Mouse (Mus musculus) thymus, postnatal 14 days (tissue): ENCODE measurements around the gene Slc41a3.

Experiments
- DNase-seq: peaks from one replicate; pipeline ENCODE4 v3.0.0; 2021

The Slc41a3 gene

GRCm38 (mm10) chr6:90598197-90598596 is 6.3 kb upstream of the Slc41a3 start:
- DNase-seq, result no peak

DNA sequence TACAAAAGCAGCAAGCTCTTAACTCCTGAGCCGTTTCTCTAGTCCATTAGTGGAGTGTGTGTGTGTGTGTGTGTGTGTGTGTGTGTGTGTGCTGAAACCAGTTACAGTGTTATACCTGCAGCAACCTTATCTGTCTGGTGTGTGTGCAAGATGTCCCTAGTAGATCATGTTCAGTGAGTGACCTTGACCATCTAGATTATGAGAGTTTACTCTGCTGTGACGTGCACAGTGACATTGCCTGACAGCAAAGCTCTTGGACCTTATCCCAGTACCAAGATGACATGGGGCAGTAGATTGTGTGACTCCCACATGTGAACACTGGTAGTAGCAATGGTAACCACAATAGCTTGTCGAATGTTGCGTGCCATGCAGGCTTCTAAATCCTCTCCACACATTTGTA is 4.2 kb upstream of the Slc41a3 start:
- no peak for DNase-seq

DNA sequence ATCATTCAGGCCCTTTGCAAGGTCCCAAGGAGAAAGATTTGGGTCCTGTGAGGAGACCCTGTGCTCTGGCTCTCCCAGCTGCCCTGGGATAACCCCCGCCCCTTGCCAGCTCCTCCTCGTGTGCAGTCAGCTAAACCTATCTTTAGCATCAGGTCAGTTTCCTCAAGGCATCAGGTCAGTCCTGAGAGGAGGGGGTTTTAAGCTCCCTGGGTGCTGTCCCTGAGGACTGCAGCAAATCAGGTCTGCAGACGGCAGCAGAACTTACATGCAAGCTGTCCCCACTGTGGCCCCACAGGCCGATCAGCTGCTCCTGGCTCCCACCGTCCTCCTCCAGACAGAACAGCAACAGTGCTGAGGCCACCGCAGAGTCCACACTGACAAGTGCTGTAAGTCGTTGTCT is 2.8 kb upstream of the Slc41a3 start:
- no peak for DNase-seq

GRCm38 (mm10) chr6:90602304-90602703 is 2.2 kb upstream of the Slc41a3 start:
- no peak for DNase-seq

DNA sequence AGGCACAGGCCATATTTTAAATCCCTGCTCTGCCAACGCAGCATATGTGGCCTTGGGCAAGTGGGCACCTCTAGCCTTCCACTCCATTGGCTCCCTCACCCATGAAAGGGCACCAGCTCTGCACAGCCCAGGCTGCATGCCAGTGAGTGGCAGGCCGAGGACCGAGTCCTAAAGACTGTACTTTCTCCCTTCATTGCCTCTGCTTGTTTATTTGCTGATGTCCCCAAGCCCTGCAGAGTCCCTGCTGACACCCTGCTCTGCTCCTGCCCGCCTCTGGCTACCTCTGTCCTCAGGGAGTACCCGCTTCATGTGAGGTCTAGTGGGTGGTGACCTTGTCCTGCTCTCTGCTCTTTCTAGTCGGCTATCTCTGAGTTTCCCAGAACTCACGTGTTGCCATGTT is 1.4 kb upstream of the Slc41a3 start:
- DNase-seq, result no peak

DNA sequence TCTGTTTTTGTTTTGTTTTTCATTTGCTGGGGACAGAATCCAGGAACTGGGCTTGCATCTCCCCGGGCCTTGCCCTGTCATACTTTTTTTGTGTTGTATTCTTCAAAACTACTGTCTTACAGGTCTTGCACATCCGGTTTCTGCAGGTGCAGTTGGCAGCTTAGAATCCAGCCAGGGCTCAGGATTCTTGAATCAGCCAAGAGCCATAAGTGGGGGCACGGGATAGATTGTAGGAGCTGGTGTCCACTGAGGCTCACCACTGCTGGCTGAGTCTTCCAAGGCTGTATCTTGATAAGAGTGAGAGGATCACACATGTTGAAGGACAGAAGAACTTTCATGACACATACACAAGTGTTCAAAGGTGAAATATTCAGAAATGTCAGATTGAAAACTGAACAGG is 395 bp upstream of the Slc41a3 start:
- DNase-seq, result peak; percentile 50

- DNase-seq, result no peak
These were observed 757 bp downstream of the Slc41a3 start for GRCm38 (mm10) chr6:90605298-90605665.

- DNase-seq, result peak; percentile 76
These were observed 2.0 kb downstream of the Slc41a3 start for GRCm38 (mm10) chr6:90606538-90606937.

GRCm38 (mm10) chr6:90607196-90607595 is 2.7 kb downstream of the Slc41a3 start:
- peak; percentile 72 for DNase-seq

- peak; percentile 46 for DNase-seq
These were observed 3.7 kb downstream of the Slc41a3 start for GRCm38 (mm10) chr6:90608186-90608585.

DNA sequence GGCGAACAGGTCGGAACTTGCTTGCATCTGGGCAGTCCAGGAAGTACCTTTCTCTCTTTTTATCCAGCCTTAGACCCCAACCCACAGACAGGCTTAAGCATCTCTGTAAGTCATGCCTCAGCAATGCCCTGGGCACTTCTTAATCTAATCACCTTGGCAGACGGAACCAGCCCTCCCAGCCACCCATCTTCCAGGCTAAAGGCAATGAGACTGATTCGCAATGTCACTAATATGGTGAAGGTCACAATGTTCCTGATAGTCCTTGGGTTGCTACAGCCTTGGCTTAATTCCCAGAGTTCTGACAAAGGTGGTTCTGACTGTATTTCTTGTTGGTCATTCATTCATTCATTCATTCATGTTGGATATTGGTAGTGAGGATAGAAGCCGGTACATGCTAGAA is 5.7 kb downstream of the Slc41a3 start:
- DNase-seq, result no peak

- DNase-seq, result no peak
These were observed 8.8 kb downstream of the Slc41a3 start for GRCm38 (mm10) chr6:90613277-90613676.

DNA sequence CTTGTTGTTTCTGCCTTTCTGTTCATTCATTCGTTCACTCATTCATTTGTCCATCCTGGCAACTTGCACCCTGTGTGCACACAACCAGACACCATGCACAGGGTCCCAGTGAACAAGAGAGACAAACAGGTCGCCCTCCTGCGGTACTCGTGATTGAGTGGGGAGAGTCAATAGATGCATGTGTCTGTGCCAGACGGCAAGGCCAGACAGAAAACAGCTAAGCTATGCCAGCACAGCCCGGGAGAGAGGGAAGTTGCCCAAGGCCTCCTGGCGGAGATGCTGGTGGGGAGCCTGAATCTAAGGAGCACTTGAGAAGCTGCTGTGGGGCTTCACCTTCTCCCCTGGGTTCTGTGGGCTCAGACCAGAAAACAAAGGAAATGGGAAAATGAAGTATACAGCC is 10.8 kb downstream of the Slc41a3 start:
- DNase-seq, result no peak

GRCm38 (mm10) chr6:90615991-90616390 is 11.5 kb downstream of the Slc41a3 start:
- no peak for DNase-seq

- DNase-seq, result no peak
These were observed 12.0 kb downstream of the Slc41a3 start for GRCm38 (mm10) chr6:90616481-90616880.

GRCm38 (mm10) chr6:90618274-90618673 is 13.7 kb downstream of the Slc41a3 start:
- DNase-seq, result peak; percentile 79

DNA sequence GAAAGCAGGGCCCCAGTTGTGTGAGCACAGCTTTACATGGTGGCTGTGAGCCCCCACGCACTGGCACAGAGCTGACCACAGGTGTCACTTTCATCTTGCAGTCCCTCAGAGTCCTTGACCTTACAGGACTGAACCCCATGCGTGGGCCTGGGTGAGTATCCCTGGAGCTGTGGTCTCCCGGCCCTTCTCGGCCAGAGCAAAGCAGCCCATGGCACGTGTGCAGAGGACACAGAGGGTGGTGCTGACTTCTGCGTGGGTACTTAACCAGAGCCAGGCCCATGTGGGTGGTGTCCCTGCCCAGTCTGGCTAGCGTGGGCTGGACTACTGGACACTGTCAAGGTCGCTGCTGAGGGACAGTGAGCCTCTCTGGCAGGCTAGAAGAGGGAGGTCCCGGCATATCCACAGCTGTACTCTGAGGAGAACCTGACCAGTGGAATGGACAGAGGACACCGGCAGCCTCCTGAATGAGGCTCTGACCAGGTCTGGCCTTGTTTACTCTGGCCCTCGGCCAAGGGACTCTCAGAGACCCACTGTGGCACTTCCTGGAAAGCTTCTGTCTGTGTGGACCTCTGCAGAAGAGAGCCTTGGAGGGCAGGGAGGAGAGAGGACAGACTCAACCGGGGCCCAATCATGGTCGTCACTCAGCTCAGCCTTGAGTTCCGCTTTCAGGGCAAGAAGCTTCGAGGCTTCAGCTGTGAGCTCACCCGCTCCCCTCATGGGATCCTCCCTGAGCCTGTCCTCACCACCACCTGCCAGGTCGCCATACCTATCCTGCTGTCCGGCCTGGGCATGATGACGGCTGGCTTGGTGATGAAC is 14.5 kb downstream of the Slc41a3 start:
- peak; percentile 43 for DNase-seq

DNA sequence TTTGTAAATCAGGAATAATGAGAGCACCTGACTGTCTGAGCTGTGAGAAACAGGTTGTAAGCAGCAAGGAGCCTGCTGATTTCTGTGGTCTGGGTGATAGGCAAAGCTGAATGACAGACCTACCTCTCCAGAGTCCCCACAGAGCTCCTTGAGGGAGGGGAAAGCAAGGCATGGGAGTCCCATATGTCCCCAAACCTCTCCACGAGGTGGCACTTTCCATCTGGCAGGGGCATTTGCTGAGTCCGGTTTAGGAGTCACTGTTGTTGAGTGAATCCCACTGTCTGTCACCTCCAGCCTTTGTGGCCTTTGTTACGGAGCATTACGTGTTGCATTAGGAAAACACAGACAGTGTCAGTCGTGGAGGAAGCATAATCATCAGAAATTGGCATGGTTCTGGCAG is 15.4 kb downstream of the Slc41a3 start:
- DNase-seq, result no peak

DNA sequence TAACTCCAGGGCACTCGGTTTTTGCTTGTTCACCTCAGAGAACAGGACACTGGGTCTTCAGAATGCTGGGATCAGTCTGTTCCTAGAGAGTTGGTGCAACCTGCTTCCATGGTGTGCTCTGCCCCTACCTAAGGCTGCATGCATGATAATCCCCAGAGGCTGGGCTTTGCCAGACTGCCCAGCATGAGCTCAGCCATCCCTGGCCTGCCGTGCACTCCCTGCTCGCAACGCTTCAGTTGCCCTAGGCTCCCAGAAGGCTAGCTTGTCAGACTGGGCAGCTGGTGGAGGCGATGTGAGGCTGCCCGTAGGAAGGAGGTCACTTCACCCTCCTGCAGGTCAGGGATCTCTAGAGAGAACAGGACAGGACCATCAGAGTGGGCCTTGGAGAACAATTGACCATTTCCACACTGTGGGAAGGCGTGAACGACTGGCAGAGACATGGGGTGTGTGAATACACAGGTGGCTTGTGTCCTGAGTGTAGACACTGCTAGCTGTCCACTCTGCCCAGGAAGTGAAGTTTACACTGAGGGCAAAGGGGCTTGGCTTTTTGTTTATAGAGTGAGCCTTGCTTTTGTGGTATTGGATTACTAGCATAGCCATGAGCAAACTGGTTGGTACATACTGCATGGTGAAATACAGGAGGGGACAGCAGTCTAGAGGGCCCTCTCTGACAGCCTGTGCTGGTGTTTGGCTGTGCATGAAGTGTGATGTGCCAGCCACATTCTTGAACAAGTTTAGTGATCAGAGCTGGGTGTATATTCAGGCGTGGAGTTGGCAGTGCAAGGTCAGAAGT is 16.5 kb downstream of the Slc41a3 start:
- no peak for DNase-seq

DNA sequence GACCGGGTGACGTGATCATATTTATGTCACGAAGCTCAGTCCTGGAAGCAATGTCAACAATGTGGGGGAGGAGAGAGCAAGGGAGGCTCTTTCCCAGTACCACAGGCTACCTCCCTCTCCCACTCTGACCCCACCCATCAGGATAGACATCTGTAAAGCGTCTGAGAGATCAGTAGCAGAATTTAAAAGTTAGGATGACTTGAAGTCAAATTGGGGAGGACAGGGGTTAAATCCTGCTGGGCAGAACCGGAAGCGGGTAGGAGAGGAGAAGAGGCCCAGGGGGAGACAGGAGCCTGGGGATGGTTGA is 17.0 kb downstream of the Slc41a3 start:
- DNase-seq, result no peak

- DNase-seq, result peak; percentile 49
These were observed 18.4 kb downstream of the Slc41a3 start for GRCm38 (mm10) chr6:90622758-90623455.

DNA sequence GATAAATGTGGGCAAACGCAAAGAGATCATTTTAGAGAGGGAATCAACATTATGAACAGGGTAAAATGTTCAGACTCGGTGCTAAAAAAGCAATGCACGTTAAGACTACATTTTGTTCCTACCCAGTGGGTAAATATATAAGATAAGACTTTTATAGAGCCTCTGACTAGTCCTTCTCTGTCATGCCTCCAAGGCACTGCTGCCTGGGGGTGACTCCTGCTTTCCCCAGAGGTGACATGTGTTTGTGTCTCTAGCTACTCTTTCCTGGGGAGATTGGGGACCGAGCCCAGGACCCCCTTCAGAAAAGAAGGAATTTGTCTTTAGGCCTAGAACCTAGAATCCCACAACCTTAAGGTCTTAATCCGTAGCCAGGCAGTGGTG is 18.9 kb downstream of the Slc41a3 start:
- DNase-seq, result no peak

GRCm38 (mm10) chr6:90624184-90624583 is 19.7 kb downstream of the Slc41a3 start:
- DNase-seq, result no peak

DNA sequence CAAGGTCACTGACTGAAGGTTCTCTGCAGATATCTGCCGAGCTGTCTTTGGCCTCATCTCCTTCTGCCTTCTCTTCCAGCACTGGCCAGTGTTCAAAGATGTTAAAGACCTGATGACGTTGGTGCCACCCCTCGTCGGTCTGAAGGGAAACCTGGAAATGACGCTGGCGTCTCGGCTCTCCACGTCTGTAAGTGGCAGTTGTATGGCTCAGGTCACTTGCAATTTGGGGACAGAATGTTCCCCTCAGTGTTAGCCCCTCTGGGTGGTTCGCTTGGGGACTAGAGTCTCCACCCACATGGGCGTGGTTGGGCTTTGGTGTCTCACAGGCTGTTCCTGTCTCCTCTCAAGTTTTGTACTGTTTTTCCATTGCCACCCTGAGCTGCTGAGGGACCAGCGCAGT is 20.2 kb downstream of the Slc41a3 start:
- DNase-seq, result peak; percentile 49
